Mouse (Mus musculus): Measurements from ENCODE around the gene Ttll1. TPM values are rescaled to one million over a fixed set of nuclear protein-coding genes. Genes with fewer than 3 reads are reported as not detected.

The Ttll1 gene
- polyA plus RNA-seq, 1 experiment from 2014 or later, result 23.8 TPM

GRCm38 (mm10) chr15:83452219-83452760 is 58.4 kb downstream of the Ttll1 start:
- no peak for ATAC-seq (ENCODE audit: insufficient number of reproducible peaks, low FRiP score, low TSS enrichment, low read depth)
- H3K27ac ChIP-seq (replicated peaks), result peak overlapping the region; percentile 63
- H3K36me3 ChIP-seq, result no peaks in the 10 kb centered on the region
- peaks cover 36% of the 10 kb centered on the region for H3K4me1 ChIP-seq
- 81% methylated on average over 7 of the region's 7 CpGs for WGBS
- H3K9ac ChIP-seq, result no peak overlapping the region
- no peak overlapping the region for H3K4me3 ChIP-seq (replicated peaks)
- no peaks in the 10 kb centered on the region for H3K9me3 ChIP-seq (replicated peaks)
- H3K27me3 ChIP-seq, result no peaks in the 10 kb centered on the region
- H3K4me2 ChIP-seq (replicated peaks), result no peak overlapping the region

- no peaks in the 10 kb centered on the region for H3K36me3 ChIP-seq
- H3K4me2 ChIP-seq (replicated peaks), result no peak overlapping the region
- H3K27ac ChIP-seq (replicated peaks), result peak overlapping the region; percentile 63
- WGBS, result 49% methylated on average over 7 of the region's 7 CpGs
- H3K9ac ChIP-seq, result no peak overlapping the region
- H3K4me1 ChIP-seq, result peaks cover 41% of the 10 kb centered on the region
- H3K27me3 ChIP-seq, result no peaks in the 10 kb centered on the region
- ATAC-seq (ENCODE audit: insufficient number of reproducible peaks, low FRiP score, low TSS enrichment, low read depth), result no peak
- H3K9me3 ChIP-seq (replicated peaks), result no peaks in the 10 kb centered on the region
- H3K4me3 ChIP-seq (replicated peaks), result no peak overlapping the region
Observed at GRCm38 (mm10) chr15:83451621-83452210, 59.0 kb downstream of the Ttll1 start.

GRCm38 (mm10) chr15:83450007-83450406 is 60.7 kb downstream of the Ttll1 start:
- Histone ChIP-seq H3K27ac (replicated peaks) (no peak overlapping the region), H3K4me2 (replicated peaks) (no peak overlapping the region), H3K9me3 (replicated peaks) (no peaks in the 10 kb centered on the region), H3K4me3 (replicated peaks) (no peak overlapping the region), H3K9ac (no peak overlapping the region), H3K27me3 (no peaks in the 10 kb centered on the region), H3K36me3 (no peaks in the 10 kb centered on the region), H3K4me1 (peaks cover 55% of the 10 kb centered on the region)
- no peak for ATAC-seq (ENCODE audit: insufficient number of reproducible peaks, low FRiP score, low TSS enrichment, low read depth)
- 96% methylated on average over 2 of the region's 2 CpGs for WGBS

- Histone ChIP-seq H3K36me3 (no peaks in the 10 kb centered on the region), H3K4me1 (peaks cover 59% of the 10 kb centered on the region), H3K4me3 (replicated peaks) (no peak overlapping the region), H3K27ac (replicated peaks) (no peak overlapping the region), H3K9me3 (replicated peaks) (no peaks in the 10 kb centered on the region), H3K9ac (no peak overlapping the region), H3K27me3 (no peaks in the 10 kb centered on the region), H3K4me2 (replicated peaks) (no peak overlapping the region)
- ATAC-seq (ENCODE audit: insufficient number of reproducible peaks, low FRiP score, low TSS enrichment, low read depth), result no peak
- 55% methylated on average over 5 of the region's 5 CpGs for WGBS
Observed at GRCm38 (mm10) chr15:83448646-83449045, 62.0 kb downstream of the Ttll1 start.

- no peaks in the 10 kb centered on the region for H3K27me3 ChIP-seq
- H3K4me3 ChIP-seq (replicated peaks), result no peak overlapping the region
- H3K4me2 ChIP-seq (replicated peaks), result no peak overlapping the region
- H3K4me1 ChIP-seq, result peaks cover 59% of the 10 kb centered on the region
- 54% methylated on average over 10 of the region's 10 CpGs for WGBS
- H3K36me3 ChIP-seq, result no peaks in the 10 kb centered on the region
- no peak for ATAC-seq (ENCODE audit: insufficient number of reproducible peaks, low FRiP score, low TSS enrichment, low read depth)
- H3K9me3 ChIP-seq (replicated peaks), result no peaks in the 10 kb centered on the region
- H3K9ac ChIP-seq, result no peak overlapping the region
- peak overlapping the region; percentile 40; the same call in 1 of the 2 replicates for H3K27ac ChIP-seq (replicated peaks)
Observed at GRCm38 (mm10) chr15:83447791-83448544, 62.7 kb downstream of the Ttll1 start.

GRCm38 (mm10) chr15:83445908-83446307 is 64.8 kb downstream of the Ttll1 start:
- Histone ChIP-seq H3K36me3 (no peaks in the 10 kb centered on the region), H3K27me3 (no peaks in the 10 kb centered on the region), H3K27ac (replicated peaks) (0 out of 2 replicates have a peak overlapping the region, but pooled peaks have one; percentile 13), H3K9ac (no peak overlapping the region), H3K9me3 (replicated peaks) (no peaks in the 10 kb centered on the region), H3K4me1 (peaks cover 46% of the 10 kb centered on the region), H3K4me2 (replicated peaks) (no peak overlapping the region), H3K4me3 (replicated peaks) (no peak overlapping the region)
- 73% methylated on average over 2 of the region's 2 CpGs for WGBS
- ATAC-seq (ENCODE audit: insufficient number of reproducible peaks, low FRiP score, low TSS enrichment, low read depth), result 0 out of 2 replicates have a peak, but pooled peaks have one; percentile 26

GRCm38 (mm10) chr15:83445383-83445782 is 65.3 kb downstream of the Ttll1 start:
- Histone ChIP-seq H3K36me3 (no peaks in the 10 kb centered on the region), H3K27ac (replicated peaks) (0 out of 2 replicates have a peak overlapping the region, but pooled peaks have one; percentile 13), H3K4me3 (replicated peaks) (no peak overlapping the region), H3K4me2 (replicated peaks) (no peak overlapping the region), H3K27me3 (no peaks in the 10 kb centered on the region), H3K9ac (no peak overlapping the region), H3K9me3 (replicated peaks) (no peaks in the 10 kb centered on the region), H3K4me1 (peaks cover 48% of the 10 kb centered on the region)
- WGBS, result 64% methylated on average over 5 of the region's 5 CpGs
- no peak for ATAC-seq (ENCODE audit: insufficient number of reproducible peaks, low FRiP score, low TSS enrichment, low read depth)

GRCm38 (mm10) chr15:83444425-83444824 is 66.3 kb downstream of the Ttll1 start:
- H3K4me1 ChIP-seq, result peaks cover 48% of the 10 kb centered on the region
- WGBS, result 45% methylated on average over 6 of the region's 6 CpGs
- H3K9me3 ChIP-seq (replicated peaks), result no peaks in the 10 kb centered on the region
- no peaks in the 10 kb centered on the region for H3K27me3 ChIP-seq
- no peak overlapping the region for H3K4me2 ChIP-seq (replicated peaks)
- no peak overlapping the region for H3K9ac ChIP-seq
- no peak overlapping the region for H3K27ac ChIP-seq (replicated peaks)
- ATAC-seq (ENCODE audit: insufficient number of reproducible peaks, low FRiP score, low TSS enrichment, low read depth), result no peak
- H3K4me3 ChIP-seq (replicated peaks), result no peak overlapping the region
- no peaks in the 10 kb centered on the region for H3K36me3 ChIP-seq

GRCm38 (mm10) chr15:83442495-83443037 is 68.1 kb downstream of the Ttll1 start:
- Histone ChIP-seq H3K4me3 (replicated peaks) (no peak overlapping the region), H3K36me3 (no peaks in the 10 kb centered on the region), H3K4me1 (peaks cover 34% of the 10 kb centered on the region), H3K4me2 (replicated peaks) (no peak overlapping the region), H3K9me3 (replicated peaks) (no peaks in the 10 kb centered on the region), H3K9ac (no peak overlapping the region), H3K27me3 (no peaks in the 10 kb centered on the region), H3K27ac (replicated peaks) (no peak overlapping the region)
- WGBS, result 92% methylated on average over 4 of the region's 4 CpGs
- no peak for ATAC-seq (ENCODE audit: insufficient number of reproducible peaks, low FRiP score, low TSS enrichment, low read depth)

- no peak for ATAC-seq (ENCODE audit: insufficient number of reproducible peaks, low FRiP score, low TSS enrichment, low read depth)
- Histone ChIP-seq H3K36me3 (no peaks in the 10 kb centered on the region), H3K27ac (replicated peaks) (no peak overlapping the region), H3K27me3 (no peaks in the 10 kb centered on the region), H3K9ac (no peak overlapping the region), H3K4me1 (peaks cover 25% of the 10 kb centered on the region), H3K4me3 (replicated peaks) (no peak overlapping the region), H3K9me3 (replicated peaks) (no peaks in the 10 kb centered on the region), H3K4me2 (replicated peaks) (no peak overlapping the region)
- 48% methylated on average over 5 of the region's 5 CpGs for WGBS
Observed at GRCm38 (mm10) chr15:83440726-83441125, 70.0 kb downstream of the Ttll1 start.

- ATAC-seq (ENCODE audit: insufficient number of reproducible peaks, low FRiP score, low TSS enrichment, low read depth), result no peak
- Histone ChIP-seq H3K36me3 (no peaks in the 10 kb centered on the region), H3K4me3 (replicated peaks) (no peak overlapping the region), H3K4me2 (replicated peaks) (no peak overlapping the region), H3K27me3 (no peaks in the 10 kb centered on the region), H3K4me1 (peaks cover 37% of the 10 kb centered on the region), H3K27ac (replicated peaks) (no peak overlapping the region), H3K9ac (no peak overlapping the region), H3K9me3 (replicated peaks) (no peaks in the 10 kb centered on the region)
- 81% methylated on average over 9 of the region's 9 CpGs for WGBS
Observed at GRCm38 (mm10) chr15:83436541-83436940, 74.2 kb downstream of the Ttll1 start.

All from embryonic facial prominence, embryonic 15.5 days (tissue).